Mouse (Mus musculus): Measurements from ENCODE around the gene Ripor1. TPM values are rescaled to one million over a fixed set of nuclear protein-coding genes. Genes with fewer than 3 reads are reported as not detected.
A peak's percentile ranks its signal among the peaks of the same experiment; 100 is the strongest.

Ripor1 gene
- polyA plus RNA-seq, 1 experiment from 2014 or later: 35.2 TPM

- Histone ChIP-seq H3K4me1 (ENCODE audit: control insufficient read depth, insufficient read depth, low read length) (no peaks in the 10 kb centered on the region; the same call in 1 of the 2 replicates), H3K9me3 (replicated peaks; ENCODE audit: control insufficient read depth, low read length, poor library complexity, severe bottlenecking) (no peaks in the 10 kb centered on the region), H3K36me3 (ENCODE audit: control insufficient read depth, insufficient read depth, low read length) (peaks cover 25% of the 10 kb centered on the region), H3K4me3 (ENCODE audit: low read depth, low read length) (no peak overlapping the region), H3K9ac (ENCODE audit: low read depth, low read length) (0 out of 2 replicates have a peak overlapping the region, but pooled peaks have one; percentile 31), H3K27ac (ENCODE audit: low read length) (peak overlapping the region; percentile 54), H3K4me2 (ENCODE audit: low read length) (no peak overlapping the region), H3K27me3 (ENCODE audit: control insufficient read depth, insufficient read depth, low read depth, low read length) (no peaks in the 10 kb centered on the region)
- no peak for ATAC-seq
- 53% methylated on average over 4 of the region's 4 CpGs for WGBS
Observed at GRCm38 (mm10) chr8:105621841-105622240, 16.8 kb downstream of the Ripor1 start.

GRCm38 (mm10) chr8:105622421-105622920 is 17.4 kb downstream of the Ripor1 start:
- H3K27ac ChIP-seq (ENCODE audit: low read length): peak overlapping the region; percentile 54
- peaks cover 20% of the 10 kb centered on the region for H3K36me3 ChIP-seq (ENCODE audit: control insufficient read depth, insufficient read depth, low read length)
- H3K4me1 ChIP-seq (ENCODE audit: control insufficient read depth, insufficient read depth, low read length): no peaks in the 10 kb centered on the region; the same call in 1 of the 2 replicates
- ATAC-seq: peak; percentile 87
- no peak overlapping the region for H3K4me2 ChIP-seq (ENCODE audit: low read length)
- H3K4me3 ChIP-seq (ENCODE audit: low read depth, low read length): no peak overlapping the region
- H3K9ac ChIP-seq (ENCODE audit: low read depth, low read length): 0 out of 2 replicates have a peak overlapping the region, but pooled peaks have one; percentile 31
- no peaks in the 10 kb centered on the region for H3K9me3 ChIP-seq (replicated peaks; ENCODE audit: control insufficient read depth, low read length, poor library complexity, severe bottlenecking)
- no peaks in the 10 kb centered on the region for H3K27me3 ChIP-seq (ENCODE audit: control insufficient read depth, insufficient read depth, low read depth, low read length)
- 7% methylated on average over 8 of the region's 8 CpGs for WGBS

GRCm38 (mm10) chr8:105623118-105623517 is 18.1 kb downstream of the Ripor1 start:
- no peak overlapping the region for H3K27ac ChIP-seq (ENCODE audit: low read length)
- H3K4me2 ChIP-seq (ENCODE audit: low read length): no peak overlapping the region
- H3K9me3 ChIP-seq (replicated peaks; ENCODE audit: control insufficient read depth, low read length, poor library complexity, severe bottlenecking): no peaks in the 10 kb centered on the region
- no peak overlapping the region for H3K4me3 ChIP-seq (ENCODE audit: low read depth, low read length)
- H3K4me1 ChIP-seq (ENCODE audit: control insufficient read depth, insufficient read depth, low read length): no peaks in the 10 kb centered on the region; the same call in 1 of the 2 replicates
- 32% methylated on average over 5 of the region's 5 CpGs for WGBS
- peaks cover 15% of the 10 kb centered on the region for H3K36me3 ChIP-seq (ENCODE audit: control insufficient read depth, insufficient read depth, low read length)
- no peak overlapping the region for H3K9ac ChIP-seq (ENCODE audit: low read depth, low read length)
- no peaks in the 10 kb centered on the region for H3K27me3 ChIP-seq (ENCODE audit: control insufficient read depth, insufficient read depth, low read depth, low read length)
- ATAC-seq: no peak

GRCm38 (mm10) chr8:105623679-105624245 is 18.7 kb downstream of the Ripor1 start:
- ATAC-seq: no peak
- no peak overlapping the region for H3K4me2 ChIP-seq (ENCODE audit: low read length)
- H3K36me3 ChIP-seq (ENCODE audit: control insufficient read depth, insufficient read depth, low read length): peaks cover 11% of the 10 kb centered on the region
- no peak overlapping the region for H3K27ac ChIP-seq (ENCODE audit: low read length)
- no peaks in the 10 kb centered on the region for H3K27me3 ChIP-seq (ENCODE audit: control insufficient read depth, insufficient read depth, low read depth, low read length)
- no peak overlapping the region for H3K9ac ChIP-seq (ENCODE audit: low read depth, low read length)
- H3K4me1 ChIP-seq (ENCODE audit: control insufficient read depth, insufficient read depth, low read length): no peaks in the 10 kb centered on the region; the same call in 1 of the 2 replicates
- no peak overlapping the region for H3K4me3 ChIP-seq (ENCODE audit: low read depth, low read length)
- H3K9me3 ChIP-seq (replicated peaks; ENCODE audit: control insufficient read depth, low read length, poor library complexity, severe bottlenecking): no peaks in the 10 kb centered on the region
- WGBS: 63% methylated on average over 7 of the region's 7 CpGs

GRCm38 (mm10) chr8:105624401-105624800 is 19.3 kb downstream of the Ripor1 start:
- H3K4me3 ChIP-seq (ENCODE audit: low read depth, low read length): no peak overlapping the region
- H3K27me3 ChIP-seq (ENCODE audit: control insufficient read depth, insufficient read depth, low read depth, low read length): no peaks in the 10 kb centered on the region
- no peak for ATAC-seq
- no peak overlapping the region for H3K27ac ChIP-seq (ENCODE audit: low read length)
- H3K9me3 ChIP-seq (replicated peaks; ENCODE audit: control insufficient read depth, low read length, poor library complexity, severe bottlenecking): no peaks in the 10 kb centered on the region
- H3K4me2 ChIP-seq (ENCODE audit: low read length): no peak overlapping the region
- 64% methylated on average over 3 of the region's 3 CpGs for WGBS
- no peak overlapping the region for H3K9ac ChIP-seq (ENCODE audit: low read depth, low read length)
- peaks cover 10% of the 10 kb centered on the region for H3K36me3 ChIP-seq (ENCODE audit: control insufficient read depth, insufficient read depth, low read length)
- H3K4me1 ChIP-seq (ENCODE audit: control insufficient read depth, insufficient read depth, low read length): no peaks in the 10 kb centered on the region; the same call in 1 of the 2 replicates

- H3K27me3 ChIP-seq (ENCODE audit: control insufficient read depth, insufficient read depth, low read depth, low read length): no peaks in the 10 kb centered on the region
- no peak overlapping the region for H3K4me3 ChIP-seq (ENCODE audit: low read depth, low read length)
- no peak overlapping the region for H3K9ac ChIP-seq (ENCODE audit: low read depth, low read length)
- no peaks in the 10 kb centered on the region for H3K9me3 ChIP-seq (replicated peaks; ENCODE audit: control insufficient read depth, low read length, poor library complexity, severe bottlenecking)
- peaks cover 7% of the 10 kb centered on the region for H3K36me3 ChIP-seq (ENCODE audit: control insufficient read depth, insufficient read depth, low read length)
- no peak overlapping the region for H3K4me2 ChIP-seq (ENCODE audit: low read length)
- H3K4me1 ChIP-seq (ENCODE audit: control insufficient read depth, insufficient read depth, low read length): no peaks in the 10 kb centered on the region; the same call in 1 of the 2 replicates
- WGBS: 84% methylated on average over 1 of the region's 1 CpGs
- ATAC-seq: no peak
- H3K27ac ChIP-seq (ENCODE audit: low read length): no peak overlapping the region
Observed at GRCm38 (mm10) chr8:105624831-105625230, 19.8 kb downstream of the Ripor1 start.

- Histone ChIP-seq H3K9ac (ENCODE audit: low read depth, low read length) (no peak overlapping the region), H3K36me3 (ENCODE audit: control insufficient read depth, insufficient read depth, low read length) (no peaks in the 10 kb centered on the region), H3K27ac (ENCODE audit: low read length) (no peak overlapping the region), H3K4me2 (ENCODE audit: low read length) (no peak overlapping the region), H3K4me1 (ENCODE audit: control insufficient read depth, insufficient read depth, low read length) (no peaks in the 10 kb centered on the region; the same call in 1 of the 2 replicates), H3K9me3 (replicated peaks; ENCODE audit: control insufficient read depth, low read length, poor library complexity, severe bottlenecking) (no peaks in the 10 kb centered on the region), H3K27me3 (ENCODE audit: control insufficient read depth, insufficient read depth, low read depth, low read length) (no peaks in the 10 kb centered on the region), H3K4me3 (ENCODE audit: low read depth, low read length) (no peak overlapping the region)
- WGBS: 77% methylated on average over 1 of the region's 1 CpGs
- ATAC-seq: no peak
Observed at GRCm38 (mm10) chr8:105626086-105626485, 21.0 kb downstream of the Ripor1 start.

- Histone ChIP-seq H3K9me3 (replicated peaks; ENCODE audit: control insufficient read depth, low read length, poor library complexity, severe bottlenecking) (no peaks in the 10 kb centered on the region), H3K27ac (ENCODE audit: low read length) (no peak overlapping the region), H3K4me3 (ENCODE audit: low read depth, low read length) (no peak overlapping the region), H3K4me2 (ENCODE audit: low read length) (no peak overlapping the region), H3K4me1 (ENCODE audit: control insufficient read depth, insufficient read depth, low read length) (no peaks in the 10 kb centered on the region), H3K27me3 (ENCODE audit: control insufficient read depth, insufficient read depth, low read depth, low read length) (no peaks in the 10 kb centered on the region), H3K36me3 (ENCODE audit: control insufficient read depth, insufficient read depth, low read length) (no peaks in the 10 kb centered on the region), H3K9ac (ENCODE audit: low read depth, low read length) (no peak overlapping the region)
- no peak for ATAC-seq
- 95% methylated on average over 4 of the region's 4 CpGs for WGBS
Observed at GRCm38 (mm10) chr8:105629337-105629736, 24.3 kb downstream of the Ripor1 start.

GRCm38 (mm10) chr8:105634771-105635458 is 29.9 kb downstream of the Ripor1 start:
- WGBS: 84% methylated on average over 2 of the region's 2 CpGs
- Histone ChIP-seq H3K4me1 (ENCODE audit: control insufficient read depth, insufficient read depth, low read length) (peaks cover 21% of the 10 kb centered on the region), H3K4me2 (ENCODE audit: low read length) (peak overlapping the region; percentile 89), H3K9me3 (replicated peaks; ENCODE audit: control insufficient read depth, low read length, poor library complexity, severe bottlenecking) (no peaks in the 10 kb centered on the region), H3K9ac (ENCODE audit: low read depth, low read length) (no peak overlapping the region), H3K27ac (ENCODE audit: low read length) (no peak overlapping the region), H3K27me3 (ENCODE audit: control insufficient read depth, insufficient read depth, low read depth, low read length) (no peaks in the 10 kb centered on the region), H3K36me3 (ENCODE audit: control insufficient read depth, insufficient read depth, low read length) (no peaks in the 10 kb centered on the region), H3K4me3 (ENCODE audit: low read depth, low read length) (no peak overlapping the region; the same call in 1 of the 2 replicates)
- no peak for ATAC-seq

Measured in midbrain, embryonic 16.5 days (tissue).